Mouse (Mus musculus): ENCODE data around the gene Fam53a. TPM values are rescaled to one million over a fixed set of nuclear protein-coding genes. Genes with fewer than 3 reads are reported as not detected.

The Fam53a gene
- polyA plus RNA-seq, 1 experiment from 2014 or later = 74.4 TPM

DNA sequence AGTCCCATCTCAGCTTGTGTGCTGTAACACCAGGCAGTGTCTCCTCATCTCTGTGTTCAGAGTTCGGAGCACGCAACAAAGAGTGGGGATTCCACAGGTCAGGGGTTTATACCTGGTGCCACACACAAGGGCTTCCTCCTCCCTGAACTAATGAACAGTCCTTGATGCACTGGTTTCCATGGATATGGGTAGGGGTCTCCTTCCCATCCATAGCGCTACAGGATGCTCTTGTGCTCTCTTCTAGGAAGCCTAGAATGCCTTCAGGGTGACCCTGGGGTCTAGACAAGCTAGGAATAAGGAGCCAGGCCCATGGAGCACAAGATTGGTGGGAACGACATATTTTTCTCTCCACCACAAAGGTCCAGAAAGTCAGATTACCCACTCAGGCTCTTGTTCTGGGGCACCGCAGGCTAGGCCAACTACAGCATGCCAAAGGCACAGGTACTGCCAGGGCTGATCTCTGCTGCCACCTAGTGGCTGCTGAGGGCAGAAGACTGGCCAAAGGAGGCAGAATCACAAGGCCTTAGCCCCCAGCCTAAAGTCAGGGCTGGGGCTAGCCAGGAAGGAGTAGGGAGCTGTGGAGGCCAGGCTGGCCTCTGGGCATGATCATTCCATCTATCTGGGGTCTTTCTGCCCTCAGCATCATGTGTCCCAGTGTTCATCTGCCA is 40.1 kb downstream of the Fam53a start:
- WGBS = 68% methylated on average over 5 of the region's 5 CpGs
- 0 out of 2 replicates have a peak, but pooled peaks have one; percentile 51 for ATAC-seq (replicated peaks; ENCODE audit: low FRiP score)
- no peaks in the 10 kb centered on the region for H3K9me3 ChIP-seq (ENCODE audit: control insufficient read depth, low read length)
- H3K9ac ChIP-seq (ENCODE audit: low read length) = no peak overlapping the region
- H3K4me2 ChIP-seq (ENCODE audit: low read depth, low read length, severe bottlenecking) = no peak overlapping the region
- no peak overlapping the region for H3K4me3 ChIP-seq (ENCODE audit: low read depth, low read length)
- no peaks in the 10 kb centered on the region for H3K36me3 ChIP-seq (ENCODE audit: control insufficient read depth, insufficient read depth, low read length)
- H3K4me1 ChIP-seq (replicated peaks; ENCODE audit: control insufficient read depth, insufficient read depth, low read length) = no peaks in the 10 kb centered on the region
- no peak overlapping the region for H3K27ac ChIP-seq (ENCODE audit: low read depth, low read length)
- H3K27me3 ChIP-seq (ENCODE audit: control insufficient read depth, insufficient read depth, low read length) = 0 out of 2 replicates have a peak, but pooled peaks cover 2% of the 10 kb centered on the region
- peak; percentile 91 for DNase-seq (ENCODE audit: low spot score)

DNA sequence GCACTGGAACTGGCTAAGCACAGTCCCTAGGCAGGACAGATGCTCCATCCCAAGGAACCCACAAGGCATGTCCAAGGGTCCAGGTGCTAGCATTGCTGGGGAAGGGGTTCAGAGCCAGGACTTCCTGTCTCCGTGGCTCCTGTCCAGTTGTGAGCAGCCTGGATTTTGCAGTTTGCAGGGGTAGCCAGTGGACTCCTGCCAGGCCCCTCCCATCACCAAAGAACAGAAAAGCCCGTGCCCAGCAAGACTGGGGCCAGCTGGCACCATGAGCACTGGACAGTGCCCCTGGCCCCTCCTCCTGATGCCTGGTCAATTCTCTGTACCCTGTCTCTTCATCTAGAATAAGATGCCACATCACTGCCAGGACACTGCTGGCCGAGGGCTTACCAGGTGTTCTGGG is 41.4 kb downstream of the Fam53a start:
- no peaks in the 10 kb centered on the region for H3K9me3 ChIP-seq (ENCODE audit: control insufficient read depth, low read length)
- H3K4me1 ChIP-seq (replicated peaks; ENCODE audit: control insufficient read depth, insufficient read depth, low read length) = no peaks in the 10 kb centered on the region
- no peak overlapping the region for H3K4me2 ChIP-seq (ENCODE audit: low read depth, low read length, severe bottlenecking)
- ATAC-seq (replicated peaks; ENCODE audit: low FRiP score) = no peak
- no peak for DNase-seq (ENCODE audit: low spot score)
- no peak overlapping the region for H3K4me3 ChIP-seq (ENCODE audit: low read depth, low read length)
- 84% methylated on average over 3 of the region's 3 CpGs for WGBS
- H3K27me3 ChIP-seq (ENCODE audit: control insufficient read depth, insufficient read depth, low read length) = 0 out of 2 replicates have a peak, but pooled peaks cover 2% of the 10 kb centered on the region
- H3K36me3 ChIP-seq (ENCODE audit: control insufficient read depth, insufficient read depth, low read length) = no peaks in the 10 kb centered on the region
- no peak overlapping the region for H3K27ac ChIP-seq (ENCODE audit: low read depth, low read length)
- H3K9ac ChIP-seq (ENCODE audit: low read length) = no peak overlapping the region

- H3K27ac ChIP-seq (ENCODE audit: low read depth, low read length) = no peak overlapping the region
- WGBS = 88% methylated on average over 18 of the region's 18 CpGs
- no peak overlapping the region for H3K4me3 ChIP-seq (ENCODE audit: low read depth, low read length)
- H3K9ac ChIP-seq (ENCODE audit: low read length) = no peak overlapping the region
- no peaks in the 10 kb centered on the region for H3K9me3 ChIP-seq (ENCODE audit: control insufficient read depth, low read length)
- H3K27me3 ChIP-seq (ENCODE audit: control insufficient read depth, insufficient read depth, low read length) = 0 out of 2 replicates have a peak, but pooled peaks cover 2% of the 10 kb centered on the region
- H3K4me1 ChIP-seq (replicated peaks; ENCODE audit: control insufficient read depth, insufficient read depth, low read length) = no peaks in the 10 kb centered on the region
- DNase-seq (ENCODE audit: low spot score) = no peak
- no peaks in the 10 kb centered on the region for H3K36me3 ChIP-seq (ENCODE audit: control insufficient read depth, insufficient read depth, low read length)
- no peak overlapping the region for H3K4me2 ChIP-seq (ENCODE audit: low read depth, low read length, severe bottlenecking)
- ATAC-seq (replicated peaks; ENCODE audit: low FRiP score) = no peak
Measured at GRCm38 (mm10) chr5:33587498-33588058, 41.9 kb downstream of the Fam53a start.

GRCm38 (mm10) chr5:33580336-33580735 is 49.1 kb downstream of the Fam53a start:
- DNase-seq (ENCODE audit: low spot score) (no peak), ATAC-seq (replicated peaks; ENCODE audit: low FRiP score) (no peak)
- Histone ChIP-seq H3K4me1 (replicated peaks; ENCODE audit: control insufficient read depth, insufficient read depth, low read length) (no peaks in the 10 kb centered on the region), H3K4me2 (ENCODE audit: low read depth, low read length, severe bottlenecking) (no peak overlapping the region), H3K9ac (ENCODE audit: low read length) (no peak overlapping the region), H3K27ac (ENCODE audit: low read depth, low read length) (no peak overlapping the region), H3K4me3 (ENCODE audit: low read depth, low read length) (no peak overlapping the region), H3K36me3 (ENCODE audit: control insufficient read depth, insufficient read depth, low read length) (no peaks in the 10 kb centered on the region), H3K9me3 (ENCODE audit: control insufficient read depth, low read length) (no peaks in the 10 kb centered on the region), H3K27me3 (ENCODE audit: control insufficient read depth, insufficient read depth, low read length) (no peaks in the 10 kb centered on the region)
- WGBS = 79% methylated on average over 1 of the region's 1 CpGs

DNA sequence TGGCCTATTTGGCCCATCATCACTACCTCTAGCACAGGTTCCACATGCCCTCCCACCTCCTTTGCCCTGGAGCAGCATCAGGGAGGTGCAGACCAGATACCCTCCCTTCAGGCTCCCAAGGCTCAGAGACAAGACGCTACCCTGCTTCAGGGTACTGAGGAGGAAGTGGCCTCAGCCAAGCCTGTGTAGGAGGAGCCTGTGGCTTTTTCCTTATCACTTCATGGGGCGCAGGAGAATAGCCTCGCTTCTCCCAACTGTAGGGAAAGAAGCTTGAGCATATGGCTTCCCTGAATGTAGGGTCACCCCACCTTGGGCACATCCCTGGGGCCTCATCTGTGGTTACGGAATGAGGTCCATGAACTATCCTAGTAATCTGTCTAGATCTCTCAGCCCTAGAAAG is 55.2 kb downstream of the Fam53a start:
- H3K9ac ChIP-seq (ENCODE audit: low read length) = no peak overlapping the region

GRCm38 (mm10) chr5:33565886-33566285 is 63.5 kb downstream of the Fam53a start:
- Histone ChIP-seq H3K4me3 (ENCODE audit: low read depth, low read length) (no peak overlapping the region), H3K9ac (ENCODE audit: low read length) (no peak overlapping the region), H3K4me2 (ENCODE audit: low read depth, low read length, severe bottlenecking) (no peak overlapping the region), H3K27me3 (ENCODE audit: control insufficient read depth, insufficient read depth, low read length) (no peaks in the 10 kb centered on the region), H3K36me3 (ENCODE audit: control insufficient read depth, insufficient read depth, low read length) (no peaks in the 10 kb centered on the region), H3K4me1 (replicated peaks; ENCODE audit: control insufficient read depth, insufficient read depth, low read length) (no peaks in the 10 kb centered on the region), H3K27ac (ENCODE audit: low read depth, low read length) (no peak overlapping the region), H3K9me3 (ENCODE audit: control insufficient read depth, low read length) (no peaks in the 10 kb centered on the region)
- 87% methylated on average over 4 of the region's 4 CpGs for WGBS
- DNase-seq (ENCODE audit: low spot score) (no peak), ATAC-seq (replicated peaks; ENCODE audit: low FRiP score) (no peak)

More for the DNA sequence above, 55.2 kb downstream of the Fam53a start:
- Histone ChIP-seq H3K9me3 (ENCODE audit: control insufficient read depth, low read length) (no peaks in the 10 kb centered on the region), H3K4me2 (ENCODE audit: low read depth, low read length, severe bottlenecking) (no peak overlapping the region), H3K36me3 (ENCODE audit: control insufficient read depth, insufficient read depth, low read length) (no peaks in the 10 kb centered on the region), H3K4me1 (replicated peaks; ENCODE audit: control insufficient read depth, insufficient read depth, low read length) (no peaks in the 10 kb centered on the region), H3K4me3 (ENCODE audit: low read depth, low read length) (no peak overlapping the region), H3K27me3 (ENCODE audit: control insufficient read depth, insufficient read depth, low read length) (no peaks in the 10 kb centered on the region), H3K27ac (ENCODE audit: low read depth, low read length) (no peak overlapping the region)
- ATAC-seq (replicated peaks; ENCODE audit: low FRiP score) (no peak), DNase-seq (ENCODE audit: low spot score) (no peak)
- WGBS = 84% methylated on average over 4 of the region's 4 CpGs

- no peak overlapping the region for H3K4me3 ChIP-seq (ENCODE audit: low read depth, low read length)
- no peaks in the 10 kb centered on the region for H3K4me1 ChIP-seq (replicated peaks; ENCODE audit: control insufficient read depth, insufficient read depth, low read length)
- DNase-seq (ENCODE audit: low spot score) (no peak), ATAC-seq (replicated peaks; ENCODE audit: low FRiP score) (no peak)
- H3K36me3 ChIP-seq (ENCODE audit: control insufficient read depth, insufficient read depth, low read length) = no peaks in the 10 kb centered on the region
- H3K4me2 ChIP-seq (ENCODE audit: low read depth, low read length, severe bottlenecking) = no peak overlapping the region
- H3K9me3 ChIP-seq (ENCODE audit: control insufficient read depth, low read length) = no peaks in the 10 kb centered on the region
- no peaks in the 10 kb centered on the region for H3K27me3 ChIP-seq (ENCODE audit: control insufficient read depth, insufficient read depth, low read length)
- no peak overlapping the region for H3K27ac ChIP-seq (ENCODE audit: low read depth, low read length)
- no peak overlapping the region for H3K9ac ChIP-seq (ENCODE audit: low read length)
- WGBS = 84% methylated on average over 14 of the region's 14 CpGs
Measured at GRCm38 (mm10) chr5:33556277-33556995, 73.0 kb downstream of the Fam53a start.

Data from forebrain, embryonic 11.5 days (tissue).